Mouse (Mus musculus) hematopoietic stem cell, adult 5-6 weeks (primary cell): ENCODE results near the gene Ninl. TPM values are rescaled to one million over a fixed set of nuclear protein-coding genes. Genes with fewer than 3 reads are reported as not detected.
"Not testable (repeated sequence)": the region's sequence is repeated elsewhere in the genome, so short reads cannot be mapped to it uniquely, and the experiment has no call there.

ENCODE experiments used
- ATAC-seq, 2 experiments: fragments of 125-278 bp in 1 of 2; replicated peaks in 1 of 2; 2 replicates each; pipeline ENCODE4 v1.8.0; 2016 to 2017; ENCODE audit warnings: inconsistent platforms in 2 of 2, mild to moderate bottlenecking in 2 of 2, moderate number of reproducible peaks in 2 of 2, low read depth in 1 of 2, moderate TSS enrichment in 1 of 2; ENCODE audit not compliant: low FRiP score in 2 of 2, poor library complexity in 2 of 2, severe bottlenecking in 2 of 2, insufficient read depth in 1 of 2, low TSS enrichment in 1 of 2
- total RNA-seq: library from RNA; stranded (forward); fragments of 172-1452, 232-1000 nt; gene quantifications from 2 replicates; pipeline ENCODE4 v1.2.3, GENCODE M21; 2017

Gene Ninl
- total RNA-seq, 1 experiment from 2014 or later: 1.7 TPM

DNA sequence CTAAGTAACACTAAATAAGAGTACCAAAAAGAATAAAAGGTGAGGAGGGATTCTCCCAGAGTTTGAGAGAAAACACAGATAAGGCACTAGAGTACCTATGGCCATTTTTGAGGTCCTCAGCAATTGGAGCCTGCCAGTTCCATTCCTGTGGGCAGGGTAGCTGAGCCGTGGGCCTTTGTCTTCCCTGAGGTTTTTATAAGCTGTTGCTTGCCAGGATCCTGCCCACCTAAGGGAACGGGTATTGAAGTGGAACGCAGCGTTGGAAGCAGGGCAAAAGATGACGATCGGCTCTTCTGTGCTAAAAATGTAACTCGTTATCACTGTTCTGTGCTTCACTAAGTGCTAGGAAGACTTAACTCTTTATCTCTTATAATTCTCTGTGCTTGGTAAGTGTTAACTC, 115.7 kb downstream of the Ninl start:
- no peak for ATAC-seq

DNA sequence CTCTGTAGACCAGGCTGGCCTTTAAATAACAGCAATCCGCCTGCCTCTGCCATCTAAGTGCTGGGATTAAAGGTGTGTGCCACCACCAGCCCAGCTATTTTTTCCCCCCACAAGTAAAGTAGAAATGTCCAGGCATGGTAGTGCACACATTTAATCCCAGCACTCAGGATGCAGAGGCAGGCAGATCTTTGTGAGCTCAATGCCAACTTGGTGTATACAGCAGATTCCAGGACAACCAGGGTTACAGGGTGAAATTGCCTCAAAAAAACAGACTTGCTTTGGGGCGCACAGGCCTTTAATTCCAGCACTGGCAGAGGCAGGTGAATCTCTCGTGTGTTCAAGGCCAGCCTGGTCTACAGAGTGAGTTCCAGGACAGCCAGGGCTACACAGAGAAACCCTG, 116.2 kb downstream of the Ninl start:
- no peak for ATAC-seq

DNA sequence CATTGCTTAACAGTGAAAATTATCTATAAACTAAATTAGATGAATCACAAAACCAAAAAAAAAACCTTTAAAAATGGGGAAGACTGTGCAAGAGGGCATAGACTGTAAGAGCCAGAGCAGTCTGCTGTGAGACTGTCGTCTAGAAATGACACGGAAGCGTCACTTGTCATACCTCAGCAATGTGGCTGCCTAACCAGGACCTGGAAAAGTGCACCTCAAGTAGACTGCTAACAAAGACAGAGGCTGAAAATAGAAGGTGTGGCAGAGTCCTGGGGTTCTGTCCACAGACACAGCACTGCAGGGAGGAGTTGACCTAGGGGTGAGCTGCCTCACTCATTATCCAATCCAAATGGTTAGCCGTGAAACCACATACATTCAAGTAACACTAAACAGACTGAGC, 117.0 kb downstream of the Ninl start:
- ATAC-seq: no peak

DNA sequence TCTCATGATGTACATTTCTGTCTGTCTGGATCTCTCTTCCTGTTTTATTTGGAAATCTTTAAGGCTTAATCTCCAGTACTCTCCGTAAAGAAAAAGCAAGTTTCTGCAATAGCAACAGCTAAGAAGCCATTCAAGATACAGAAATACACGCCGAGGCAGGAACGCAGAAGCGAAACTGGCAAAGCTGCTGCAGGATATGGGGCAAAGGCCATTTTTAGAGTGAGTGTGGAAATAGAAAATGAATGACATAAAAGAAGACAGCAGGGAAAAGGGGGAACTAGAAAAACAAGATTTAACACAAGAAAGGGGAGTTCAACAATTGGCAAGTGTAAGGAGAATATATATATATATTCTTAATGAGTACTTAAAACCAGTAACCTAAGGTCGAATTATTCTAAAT, 117.5 kb downstream of the Ninl start:
- no peak; a peak in 1 of 4 replicates for ATAC-seq

DNA sequence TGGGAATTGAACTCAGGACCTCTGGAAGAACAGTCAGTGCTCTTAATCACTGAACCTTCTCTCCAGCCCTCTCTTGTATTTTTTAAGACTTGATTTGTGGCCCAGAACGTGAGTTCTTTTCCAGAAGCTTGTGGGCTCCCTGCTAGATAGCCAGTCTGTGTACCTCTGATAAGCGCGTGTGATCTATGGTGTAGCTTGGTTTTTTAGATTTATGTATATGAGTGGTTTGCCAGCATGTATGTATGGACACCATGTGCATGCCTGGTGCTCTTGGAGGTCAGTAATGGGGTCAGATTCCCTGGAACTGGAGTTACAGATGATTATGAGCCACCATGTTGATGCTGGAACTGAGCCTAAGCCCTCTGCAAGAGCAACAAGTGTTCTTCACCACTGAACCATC, 118.6 kb downstream of the Ninl start:
- ATAC-seq: no peak

DNA sequence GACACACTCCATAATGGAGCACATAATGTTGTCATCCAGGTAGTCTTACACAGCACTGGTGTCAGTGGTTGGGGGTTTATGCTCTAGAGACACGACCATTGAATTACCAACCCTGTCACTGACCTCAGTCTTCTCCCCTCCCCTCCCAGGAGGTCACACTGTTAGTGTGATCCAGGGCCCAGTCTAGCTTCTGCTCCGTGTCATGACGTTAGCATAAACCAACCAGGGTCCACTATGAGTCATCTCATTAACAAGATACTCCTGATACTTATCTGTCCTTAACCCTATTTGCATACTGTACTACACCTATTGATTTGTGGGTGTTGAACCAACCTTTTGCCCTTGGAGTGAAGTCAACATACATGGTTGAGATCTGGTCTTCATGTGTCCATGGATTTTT, 120.5 kb downstream of the Ninl start:
- ATAC-seq: no peak

DNA sequence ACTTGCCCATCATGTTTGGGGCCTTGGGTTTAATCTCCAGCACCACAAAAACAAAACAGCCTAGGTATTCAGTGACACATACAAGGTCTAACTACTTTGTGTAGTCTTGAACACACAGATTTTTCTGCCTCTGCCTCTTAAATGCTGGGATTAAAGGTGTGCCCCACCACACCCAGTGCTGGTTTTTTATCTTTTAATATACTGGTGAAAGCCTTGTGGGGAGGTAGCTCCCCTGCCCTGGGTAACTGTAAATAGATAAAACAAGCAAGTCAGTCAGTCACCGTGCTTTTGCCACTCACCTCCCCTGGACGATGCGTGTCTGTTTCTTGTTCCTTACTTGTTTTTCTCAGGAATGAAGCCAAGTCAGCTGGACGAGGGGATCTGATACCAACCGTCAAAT, 123.4 kb downstream of the Ninl start:
- no peak for ATAC-seq

DNA sequence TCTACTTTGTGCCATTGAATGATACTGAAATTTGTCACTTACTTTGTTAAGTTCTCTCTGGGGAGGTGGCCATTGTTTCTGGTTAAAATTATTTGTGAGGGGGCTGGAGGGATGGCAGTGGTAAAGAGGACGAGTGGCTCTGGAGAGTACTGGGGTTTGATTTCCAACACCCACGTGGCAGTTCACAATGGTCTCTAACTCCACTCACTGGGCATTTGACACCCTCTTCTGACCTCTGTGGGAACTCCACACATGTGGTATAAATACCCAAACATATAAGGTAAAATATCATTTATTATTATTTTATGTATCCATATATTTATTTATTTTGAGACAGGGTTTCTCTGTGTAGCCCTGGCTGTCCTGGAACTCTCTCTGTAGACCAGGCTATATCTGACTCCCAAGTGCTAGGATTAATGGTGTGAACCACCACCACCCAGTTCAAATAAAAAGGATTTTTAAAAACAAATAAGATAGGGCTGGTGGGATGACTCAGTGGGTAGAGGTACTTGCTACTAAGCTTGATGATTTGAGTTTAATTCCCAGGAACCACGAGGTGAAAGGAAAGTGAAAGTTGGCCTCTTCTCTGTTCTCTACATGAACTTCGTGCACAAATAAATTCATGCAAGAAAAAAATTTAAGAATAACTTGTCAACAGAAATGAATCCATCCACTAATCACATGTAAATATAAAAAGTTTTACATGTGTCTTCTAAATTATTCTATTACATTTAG, 124.2 kb downstream of the Ninl start:
- 0 out of 4 replicates have a peak, but pooled peaks of 1 of the 2 experiments have one; percentile 22 for ATAC-seq

DNA sequence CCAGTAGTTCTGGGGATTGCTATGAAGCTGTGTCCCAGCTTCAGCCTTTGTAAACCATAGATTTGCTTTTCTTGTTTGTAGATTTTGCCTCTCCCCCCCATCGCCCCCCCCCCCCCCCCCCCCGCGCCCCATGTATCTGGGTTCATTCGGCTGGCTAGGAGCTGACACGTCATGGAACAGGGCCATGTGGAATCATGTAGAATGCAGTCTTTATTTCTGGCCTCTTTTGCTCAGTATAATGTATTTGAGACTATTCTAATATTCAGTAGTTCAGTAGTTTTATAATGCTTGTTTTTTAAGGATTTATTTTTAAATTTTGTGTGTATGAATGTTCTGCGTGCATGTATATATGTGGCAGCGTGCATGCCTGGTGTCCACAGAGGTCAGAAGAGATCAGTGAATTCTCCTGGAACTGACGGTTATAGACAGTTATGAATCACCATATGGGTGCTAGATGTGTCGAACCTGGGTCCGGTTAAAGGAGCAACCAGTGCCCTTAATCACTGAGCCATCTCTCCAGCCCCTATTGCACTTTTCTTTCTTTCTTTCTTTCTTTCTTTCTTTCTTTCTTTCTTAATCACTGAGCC, 128.8 kb downstream of the Ninl start:
- no peak for ATAC-seq

DNA sequence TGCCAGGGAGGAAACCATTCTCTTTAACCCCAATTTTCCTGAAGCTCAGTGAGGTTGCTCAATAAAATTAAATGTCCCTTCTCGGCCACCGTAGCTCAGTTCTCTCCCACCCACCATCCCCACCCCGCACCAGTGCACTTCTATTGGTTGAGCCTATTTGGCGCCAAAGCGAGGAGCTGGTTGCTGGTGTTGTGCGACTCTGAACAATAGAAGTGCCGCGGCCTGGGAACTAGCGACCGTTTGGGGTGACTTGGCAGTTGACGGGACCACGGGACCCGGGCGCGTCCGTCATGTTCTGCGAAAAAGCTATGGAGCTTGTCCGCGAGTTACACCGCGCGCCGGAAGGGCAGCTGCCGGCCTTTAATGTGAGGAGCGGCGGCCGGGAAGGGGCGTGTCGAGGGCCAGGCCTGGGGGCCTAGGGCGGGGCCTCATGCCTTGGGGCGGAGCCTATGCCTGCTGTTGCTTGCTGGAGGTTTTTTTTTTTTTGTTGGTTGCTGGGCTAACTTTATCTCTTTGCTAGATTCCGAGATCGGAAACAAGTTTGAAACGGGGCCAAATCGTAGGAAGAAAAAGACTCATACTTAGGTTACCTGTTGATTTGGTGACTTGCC, 129.6 kb downstream of the Ninl start:
- ATAC-seq: peak; percentile 90 to 93

DNA sequence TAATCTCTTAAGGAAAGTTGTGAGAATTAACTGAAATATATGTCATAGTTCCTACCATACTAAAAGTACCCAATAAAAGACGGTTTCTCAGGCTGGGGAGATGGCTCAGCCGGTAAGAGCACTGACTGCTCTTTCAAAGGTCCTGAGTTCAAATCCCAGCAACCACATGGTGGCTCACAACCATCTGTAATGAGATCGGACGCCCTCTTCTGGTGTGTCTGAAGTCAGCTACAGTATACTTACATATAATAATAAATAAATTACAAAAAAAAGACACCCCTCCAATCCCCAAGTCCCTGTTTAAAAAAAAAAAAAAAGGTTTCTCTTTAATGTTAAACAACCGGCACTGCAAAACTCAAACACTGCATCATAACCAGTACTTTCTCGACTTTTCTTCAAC, 130.3 kb downstream of the Ninl start:
- ATAC-seq: not testable (repeated sequence)

DNA sequence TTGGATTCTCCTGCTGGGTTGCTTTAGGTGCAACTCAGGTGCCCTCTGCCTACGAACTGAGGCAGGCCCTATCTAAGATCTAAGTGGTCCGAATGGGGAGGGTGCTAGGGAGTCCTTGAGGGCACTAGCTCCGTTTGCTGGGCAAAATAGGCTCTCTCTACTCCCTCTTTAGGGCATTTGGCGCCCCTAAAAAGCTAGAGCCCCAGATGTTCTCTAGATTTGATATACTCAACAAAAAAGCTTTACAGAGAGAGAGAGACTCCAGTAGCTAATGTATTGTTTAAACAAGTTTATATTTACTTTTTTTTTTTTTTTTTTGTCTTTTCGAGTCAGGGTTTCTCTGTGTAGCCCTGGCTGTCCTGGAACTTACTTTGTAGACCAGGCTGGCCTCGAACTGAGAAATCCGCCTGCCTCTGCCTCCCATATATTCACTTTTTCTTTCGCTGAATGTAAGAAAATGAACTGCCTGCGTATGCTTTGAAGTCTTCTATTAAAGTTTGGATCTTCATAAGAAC, 134.2 kb downstream of the Ninl start, which contains the start of gene Gins1:
Gene Gins1 (plus strand): TSS at position 465 of the 515 bp plus-strand sequence.
- ATAC-seq: peak; percentile 51 to 52

DNA sequence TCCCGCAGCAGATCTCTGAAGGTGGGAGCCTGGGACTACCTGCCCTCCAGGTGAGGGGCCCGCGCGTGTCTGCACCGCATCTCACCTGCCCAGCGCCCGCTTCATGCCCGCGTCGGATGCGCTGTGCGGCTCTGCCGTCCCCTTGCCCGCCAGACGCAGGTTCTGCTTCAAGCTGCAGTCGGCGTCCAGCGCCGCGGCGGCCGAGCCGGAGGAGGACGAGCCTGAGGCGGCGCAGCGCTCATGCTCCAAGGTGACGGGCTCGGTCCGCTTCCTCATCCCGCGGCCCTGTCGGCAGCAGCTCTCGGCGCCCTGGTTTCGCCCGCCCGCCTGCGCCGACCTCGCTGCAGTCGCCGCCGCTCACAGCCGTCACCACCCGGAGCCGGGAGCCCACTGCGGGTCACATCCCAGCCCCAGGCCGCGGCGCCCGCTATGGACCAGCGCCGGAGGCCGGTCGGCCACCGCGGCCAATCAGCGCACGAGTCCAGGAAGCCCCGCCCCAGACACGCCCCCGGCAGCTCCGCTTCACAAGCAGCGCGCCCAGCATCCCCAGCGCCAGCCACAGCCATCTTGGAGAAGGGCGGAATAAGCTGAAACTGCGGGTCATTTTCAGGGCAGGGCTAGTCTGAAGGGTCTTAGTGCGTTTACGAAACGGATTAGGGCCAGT, 134.8 kb downstream of the Ninl start, which contains the start of gene Abhd12:
Gene Abhd12 (minus strand): TSS at position 470 of the 664 bp plus-strand sequence.
- ATAC-seq: peak; percentile 93 to 95

DNA sequence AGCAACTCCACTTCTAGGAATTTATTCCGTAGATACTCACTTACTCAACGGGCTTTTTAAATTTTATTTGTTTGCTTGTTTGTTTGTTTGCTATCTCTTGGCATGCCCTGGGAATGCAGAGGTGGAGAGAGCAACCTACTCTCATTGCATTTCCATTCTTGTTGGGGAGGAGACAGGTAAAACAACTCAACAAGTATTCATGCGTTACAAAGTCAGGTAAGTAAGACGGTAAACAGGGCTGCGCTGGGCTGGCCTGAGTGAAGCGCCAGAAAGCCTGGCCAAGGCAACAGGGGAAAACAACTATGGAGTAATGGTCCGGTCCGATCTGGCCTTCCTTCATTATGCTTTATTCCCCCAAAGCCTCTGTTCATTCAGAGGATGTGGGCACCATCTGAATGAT, 136.8 kb downstream of the Ninl start:
- no peak for ATAC-seq

DNA sequence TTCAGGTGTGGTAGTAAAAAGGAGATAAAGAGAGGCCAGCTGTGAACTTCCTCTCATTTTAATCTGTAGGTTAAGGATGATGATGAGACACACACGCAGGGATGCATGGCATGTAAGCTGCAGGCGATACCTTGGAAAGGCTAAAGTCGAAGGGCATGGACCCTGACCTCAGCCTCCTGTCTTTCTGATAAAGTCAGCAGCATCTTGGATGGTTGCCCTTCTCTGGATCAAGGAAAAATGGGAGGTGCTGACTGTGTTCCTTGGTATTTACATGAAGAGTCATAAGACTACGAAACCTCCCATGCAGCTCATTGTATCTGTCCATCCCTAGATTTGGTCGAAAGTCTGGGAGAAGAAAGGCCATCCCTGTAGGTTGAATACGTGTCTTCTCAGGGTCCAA, 138.8 kb downstream of the Ninl start:
- no peak for ATAC-seq

DNA sequence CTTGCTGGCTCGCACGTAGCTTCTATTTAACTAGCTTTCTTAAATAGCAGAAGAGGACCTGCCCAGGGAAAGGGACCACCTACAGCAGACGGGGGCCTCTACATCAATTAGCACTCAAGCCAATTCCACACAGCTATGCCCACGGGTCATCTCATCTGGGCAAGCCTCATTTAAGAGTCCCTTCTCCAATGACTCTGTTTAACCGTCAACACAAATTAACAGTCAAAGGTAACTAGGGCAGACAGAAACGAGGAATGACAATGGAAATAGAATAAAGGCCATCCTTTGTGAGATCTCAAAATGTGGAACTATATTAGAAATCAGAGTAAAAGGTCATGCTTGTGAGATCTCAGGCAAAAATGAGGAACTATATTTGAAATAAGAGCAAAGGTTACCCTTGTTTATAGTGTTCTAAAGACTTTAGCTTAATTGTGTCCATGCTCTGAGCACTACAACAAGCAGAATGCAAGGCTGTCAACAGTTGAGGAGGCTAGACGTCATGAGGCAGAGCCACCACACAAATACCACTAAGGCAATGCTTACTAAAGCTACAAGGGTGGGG, 143.4 kb downstream of the Ninl start:
- ATAC-seq: no peak; a peak in 1 of 4 replicates

DNA sequence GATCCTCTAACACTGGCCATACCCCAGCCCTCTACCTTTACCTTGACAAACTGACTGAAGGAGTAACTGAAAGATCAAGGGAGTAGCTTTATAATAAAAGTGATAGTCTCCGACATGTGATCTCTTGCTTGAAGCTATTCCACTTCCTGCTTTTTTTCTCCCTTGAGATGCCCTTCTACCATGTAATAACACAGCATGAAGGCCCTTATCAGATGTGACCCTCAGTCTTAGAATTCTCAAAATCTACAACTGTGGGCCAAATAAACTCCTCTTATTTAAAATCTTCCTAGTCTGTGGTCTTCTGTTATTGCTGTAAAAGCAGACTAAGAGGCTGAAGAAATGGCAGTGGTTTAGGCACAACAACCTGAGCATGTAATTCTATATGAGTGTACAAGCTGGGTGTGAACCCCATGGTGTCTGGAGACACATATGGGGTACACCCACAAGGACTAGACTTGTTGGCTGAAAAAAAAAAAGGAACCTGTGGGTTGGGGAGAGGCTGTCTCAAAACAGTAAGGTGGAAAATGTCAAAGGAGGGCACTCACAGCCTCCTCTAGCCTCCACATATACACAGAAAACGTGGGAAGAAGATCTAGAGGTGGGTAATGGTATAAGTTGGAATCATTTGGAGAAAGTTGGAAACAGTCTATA, 144.4 kb downstream of the Ninl start:
- ATAC-seq: no peak
